22 mouse cellular contexts compared by ENCODE assay signal in the genomic region with DNA sequence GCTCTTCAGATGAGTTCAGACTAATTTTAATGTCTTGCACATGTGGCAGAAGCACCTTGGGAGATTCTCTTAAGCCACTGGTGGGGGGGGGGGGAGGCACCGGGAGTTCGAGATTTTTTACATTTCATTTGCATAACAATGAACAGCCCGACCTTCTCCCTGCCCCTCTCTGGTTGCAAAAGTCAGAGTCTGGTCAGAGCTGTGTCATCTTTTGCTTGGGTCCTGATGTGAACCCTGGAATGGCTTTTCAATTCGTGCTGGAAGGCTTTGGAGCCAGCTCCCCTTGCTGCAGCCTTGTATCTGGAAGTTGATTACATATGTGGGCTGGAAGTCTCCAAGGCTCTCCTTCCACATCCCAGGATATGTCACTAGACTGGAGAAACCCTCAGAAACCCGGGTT.
"Had no signal": no experiment of that assay in that cellular context is flagged by ENCODE, and none has a peak within 500 bp of the region (broad histone marks: within the 10 kb centered on the region; RNA-seq: fewer than 3 reads in every experiment).

No protein-coding gene starts in this region.

- ATAC-seq: intestine, embryonic 16.5 days; liver, embryonic 12.5 days; midbrain, embryonic 16.5 days had no signal

- H3K9me3 ChIP-seq: kidney, embryonic 15.5 days; limb, embryonic 10.5 days; liver, embryonic 12.5 days; liver, embryonic 15.5 days; lung, embryonic 15.5 days; midbrain, embryonic 12.5 days; neural tube, embryonic 13.5 days had no signal

- H3K9ac ChIP-seq: kidney, embryonic 15.5 days; limb, embryonic 13.5 days; liver, embryonic 12.5 days; liver, embryonic 15.5 days; lung, embryonic 15.5 days; midbrain, embryonic 12.5 days; neural tube, embryonic 13.5 days had no signal

- H3K27ac ChIP-seq: kidney, embryonic 15.5 days; limb, embryonic 10.5 days; limb, embryonic 13.5 days; liver, embryonic 12.5 days; liver, embryonic 15.5 days; lung, embryonic 15.5 days; midbrain, embryonic 12.5 days; neural tube, embryonic 13.5 days had no signal

- H3K4me2 ChIP-seq: kidney, embryonic 15.5 days; limb, embryonic 13.5 days; liver, embryonic 12.5 days; liver, embryonic 15.5 days; lung, embryonic 15.5 days; midbrain, embryonic 12.5 days; neural tube, embryonic 13.5 days had no signal

- H3K4me1 ChIP-seq: liver, embryonic 12.5 days; liver, embryonic 15.5 days; lung, embryonic 15.5 days; neural tube, embryonic 13.5 days had no signal

- H3K27me3 ChIP-seq: kidney, embryonic 15.5 days; liver, embryonic 15.5 days; lung, embryonic 15.5 days; neural tube, embryonic 13.5 days had no signal

- H3K4me3 ChIP-seq: kidney, embryonic 15.5 days; limb, embryonic 10.5 days; limb, embryonic 13.5 days; liver, embryonic 12.5 days; liver, embryonic 15.5 days; lung, embryonic 15.5 days; midbrain, embryonic 12.5 days; myocyte; neural tube, embryonic 13.5 days had no signal

- DNase-seq: kidney, adult 18-20 months; kidney, postnatal 10 days; kidney, postnatal 36 days; liver; lung, adult 18-20 months; lung, postnatal 10 days; lung, postnatal 36 days; retina, postnatal 1 day; right cerebral cortex, postnatal 25 days; spleen, adult 18-20 months; thymus, postnatal 25 days had no signal

- H3K36me3 ChIP-seq: kidney, embryonic 15.5 days; limb, embryonic 10.5 days; limb, embryonic 13.5 days; liver, embryonic 12.5 days; liver, embryonic 15.5 days; lung, embryonic 15.5 days; midbrain, embryonic 12.5 days; neural tube, embryonic 13.5 days had no signal
